Mouse (Mus musculus) ES-E14 (cell line): ENCODE results near the gene Foxp1. TPM values are rescaled to one million over a fixed set of nuclear protein-coding genes. Genes with fewer than 3 reads are reported as not detected.

ENCODE experiments used
- DNase-seq: peaks from one replicate; pipeline ENCODE4 v3.0.0-alpha.2; 2013; ENCODE audit warnings: low read depth, low spot score
- H3K27ac ChIP-seq: 2 replicates; pipeline ENCODE4 v1.5.1; 2012; ENCODE audit warnings: low read depth, mild to moderate bottlenecking, low read length, moderate library complexity, mixed read lengths; ENCODE audit not compliant: poor library complexity, insufficient read depth, severe bottlenecking
- H3K36me3 ChIP-seq: 2 replicates; pipeline ENCODE4 v1.6.1; 2012; ENCODE audit warnings: mild to moderate bottlenecking, low read length, moderate library complexity, mixed read lengths; ENCODE audit not compliant: control insufficient read depth, poor library complexity, insufficient read depth, severe bottlenecking
- H3K4me1 ChIP-seq, 2 experiments: fragments of 150-350 bp in 1 of 2; sonication (generic) in 1 of 2; 2 replicates each; pipeline ENCODE4 v1.6.1; 2012; ENCODE audit warnings: low read length in 2 of 2, mild to moderate bottlenecking in 1 of 2, mixed read lengths in 1 of 2; ENCODE audit not compliant: control insufficient read depth in 2 of 2, insufficient read depth in 2 of 2, poor library complexity in 1 of 2
- H3K4me3 ChIP-seq, 2 experiments: fragments of 150-350 bp in 1 of 2; sonication (generic) in 1 of 2; 2 replicates each; pipeline ENCODE4 v1.5.1; 2012; ENCODE audit warnings: low read length in 2 of 2, low read depth in 1 of 2, mild to moderate bottlenecking in 1 of 2, mixed read lengths in 1 of 2; ENCODE audit not compliant: insufficient read depth in 1 of 2, poor library complexity in 1 of 2, severe bottlenecking in 1 of 2
- H3K9ac ChIP-seq: 2 replicates; pipeline ENCODE4 v1.6.1; 2012; ENCODE audit warnings: low read depth, mild to moderate bottlenecking, low read length, mixed read lengths; ENCODE audit not compliant: poor library complexity, insufficient read depth, severe bottlenecking
- H3K9me3 ChIP-seq: fragments of 150-350 bp; sonication (generic); 2 replicates; pipeline ENCODE4 v1.6.1; 2012; ENCODE audit warnings: low read depth, mild to moderate bottlenecking, low read length; ENCODE audit not compliant: control insufficient read depth, insufficient read depth
- CHD2 ChIP-seq: IDR thresholded peaks from 2 replicates; pipeline ENCODE4 v1.6.1; 2014; ENCODE audit warnings: mild to moderate bottlenecking, low read depth, low read length, inconsistent platforms
- HCFC1 ChIP-seq: IDR thresholded peaks from 2 replicates; pipeline ENCODE4 v1.6.1; 2012; ENCODE audit warnings: low read length, inconsistent platforms, borderline replicate concordance; ENCODE audit not compliant: insufficient read depth
- MAFK ChIP-seq: IDR thresholded peaks from 2 replicates; pipeline ENCODE4 v1.6.1; 2014; ENCODE audit warnings: mild to moderate bottlenecking, low read depth, low read length, inconsistent platforms; ENCODE audit not compliant: insufficient read depth
- ZC3H11A ChIP-seq: IDR thresholded peaks from 2 replicates; pipeline ENCODE4 v1.6.1; 2012; ENCODE audit warnings: low read depth, mild to moderate bottlenecking, inconsistent platforms, low read length, borderline replicate concordance
- ZNF384 ChIP-seq: IDR thresholded peaks from 2 replicates; pipeline ENCODE4 v1.6.1; 2012; ENCODE audit warnings: low read depth, low read length, inconsistent platforms
- in situ Hi-C, 2 experiments: fragments of 600-800 bp; cut with MboI; formaldehyde crosslinking; loops; one replicate each; pipeline ENCODE4 v1.15.1; 2025; ENCODE audit warnings: low sequenced_read_pairs in 2 of 2, inconsistent platforms in 1 of 2; ENCODE audit not compliant: unreplicated experiment in 2 of 2
- total RNA-seq: library from RNA; depleted of rRNA; stranded (reverse); fragments of 300-350 nt; gene quantifications from 2 replicates; pipeline ENCODE4 v1.2.3, GENCODE M21; 2012

Foxp1 gene
- total RNA-seq, 1 experiment = 70.0 TPM

DNA sequence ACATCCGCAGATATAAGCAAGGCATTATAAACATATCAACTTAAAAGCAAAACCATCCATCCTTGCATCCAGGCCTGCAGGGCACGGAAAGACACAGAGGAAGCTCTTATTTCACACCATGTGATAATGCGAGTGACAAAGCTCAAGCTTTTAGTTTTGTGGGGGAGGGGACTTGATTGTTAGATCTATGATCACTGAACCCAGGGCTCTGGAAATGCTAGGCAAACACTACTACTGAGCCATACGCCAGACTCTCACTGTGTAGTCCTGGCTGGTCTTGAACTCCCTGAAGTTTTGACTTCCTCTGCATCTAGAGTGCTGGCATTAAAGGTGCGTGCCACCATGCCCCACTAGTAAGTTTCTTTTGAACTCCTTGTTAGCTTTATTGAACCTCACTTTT, 264.2 kb downstream of the Foxp1 start:
- H3K9me3 ChIP-seq = no peaks in the 10 kb centered on the region
- no peaks in the 10 kb centered on the region for H3K36me3 ChIP-seq
- no peak for TF ChIP-seq ZC3H11A
- no peak for TF ChIP-seq MAFK
- no peak for TF ChIP-seq CHD2
- no peak for TF ChIP-seq HCFC1
- no peak for TF ChIP-seq ZNF384
- DNase-seq = no peak
- in situ Hi-C loops = no loop called here
- no peak overlapping the region for H3K9ac ChIP-seq
- H3K4me1 ChIP-seq = 0 out of 4 replicates have a peak, but pooled peaks cover 0 to 2% of the 10 kb centered on the region in 2 experiments
- no peak overlapping the region for H3K27ac ChIP-seq
- no peak overlapping the region for H3K4me3 ChIP-seq

- in situ Hi-C loops = no loop called here
- no peak overlapping the region for H3K4me3 ChIP-seq
- no peak overlapping the region for H3K9ac ChIP-seq
- DNase-seq = no peak
- H3K36me3 ChIP-seq = no peaks in the 10 kb centered on the region
- no peaks in the 10 kb centered on the region for H3K4me1 ChIP-seq
- TF ChIP-seq CHD2 (no peak), ZNF384 (no peak), HCFC1 (no peak), ZC3H11A (no peak), MAFK (no peak)
- no peaks in the 10 kb centered on the region for H3K9me3 ChIP-seq
- no peak overlapping the region for H3K27ac ChIP-seq
Observed at GRCm38 (mm10) chr6:99257676-99258075, 264.8 kb downstream of the Foxp1 start.

GRCm38 (mm10) chr6:99253331-99253730, 269.2 kb downstream of the Foxp1 start:
- H3K4me3 ChIP-seq = no peak overlapping the region
- H3K9me3 ChIP-seq = no peaks in the 10 kb centered on the region
- H3K36me3 ChIP-seq = no peaks in the 10 kb centered on the region
- no peak for TF ChIP-seq ZNF384
- H3K9ac ChIP-seq = no peak overlapping the region
- no peak overlapping the region for H3K27ac ChIP-seq
- in situ Hi-C loops = no loop called here
- no peaks in the 10 kb centered on the region for H3K4me1 ChIP-seq
- DNase-seq = no peak

GRCm38 (mm10) chr6:99252816-99253215, 269.7 kb downstream of the Foxp1 start:
- TF ChIP-seq CHD2 (no peak), ZC3H11A (no peak), ZNF384 (no peak), HCFC1 (no peak), MAFK (no peak)
- no peak overlapping the region for H3K9ac ChIP-seq
- H3K4me1 ChIP-seq = no peaks in the 10 kb centered on the region
- H3K9me3 ChIP-seq = no peaks in the 10 kb centered on the region
- H3K4me3 ChIP-seq = no peak overlapping the region
- in situ Hi-C loops = no loop called here
- DNase-seq = no peak
- no peak overlapping the region for H3K27ac ChIP-seq
- H3K36me3 ChIP-seq = no peaks in the 10 kb centered on the region

DNA sequence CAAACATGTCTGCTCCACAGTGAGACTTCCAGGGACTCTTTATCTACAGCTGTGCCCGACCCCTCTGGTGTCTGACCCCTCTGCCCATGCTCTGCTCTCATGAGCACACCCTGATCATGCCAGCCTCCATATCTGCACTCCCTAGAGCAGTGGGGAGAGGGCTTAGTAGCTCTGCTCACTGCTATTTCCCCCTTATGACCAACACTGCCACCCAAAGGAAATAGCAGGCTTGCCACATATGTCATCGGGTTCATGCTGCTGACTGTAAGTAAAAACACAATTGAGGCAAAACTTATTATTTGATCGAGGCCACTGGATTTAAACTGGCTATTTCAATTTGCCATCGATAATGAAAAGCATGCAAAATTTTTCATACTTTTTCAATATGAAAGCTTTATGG, 270.6 kb downstream of the Foxp1 start:
- Histone ChIP-seq H3K4me3 (no peak overlapping the region), H3K4me1 (no peaks in the 10 kb centered on the region), H3K9me3 (no peaks in the 10 kb centered on the region), H3K27ac (no peak overlapping the region), H3K36me3 (no peaks in the 10 kb centered on the region), H3K9ac (no peak overlapping the region)
- no peak for DNase-seq
- TF ChIP-seq ZNF384 (no peak), ZC3H11A (no peak)
- in situ Hi-C loops = no loop called here
